Mouse (Mus musculus) kidney, embryonic 15.5 days (tissue): ENCODE results near the gene Vamp2. TPM values are rescaled to one million over a fixed set of nuclear protein-coding genes. Genes with fewer than 3 reads are reported as not detected.

ENCODE experiments used
- ATAC-seq: fragments of 200-750 bp; cut with Nextera tagmentation; replicated peaks from 2 replicates; pipeline ENCODE4 v1.8.0; 2017; ENCODE audit warnings: moderate TSS enrichment; ENCODE audit not compliant: low FRiP score
- H3K27ac ChIP-seq: fragments of 300-500 bp; sonication (generic); 2 replicates; pipeline ENCODE4 v1.5.1; 2015; ENCODE audit warnings: mild to moderate bottlenecking, inconsistent platforms
- H3K27me3 ChIP-seq: fragments of 300-500 bp; sonication (generic); 2 replicates; pipeline ENCODE4 v1.6.1; 2015; ENCODE audit warnings: inconsistent platforms
- H3K36me3 ChIP-seq: fragments of 300-500 bp; sonication (generic); 2 replicates; pipeline ENCODE4 v1.6.1; 2015; ENCODE audit warnings: inconsistent platforms
- H3K4me1 ChIP-seq: fragments of 300-500 bp; sonication (generic); 2 replicates; pipeline ENCODE4 v1.6.1; 2015; ENCODE audit warnings: inconsistent platforms
- H3K4me2 ChIP-seq: fragments of 300-500 bp; sonication (generic); 2 replicates; pipeline ENCODE4 v1.6.1; 2015; ENCODE audit warnings: moderate library complexity, mild to moderate bottlenecking, inconsistent platforms
- H3K4me3 ChIP-seq: fragments of 300-500 bp; sonication (generic); replicated peaks from 2 replicates; pipeline ENCODE4 v1.5.1; 2015; ENCODE audit warnings: mild to moderate bottlenecking, inconsistent platforms
- H3K9ac ChIP-seq: fragments of 300-500 bp; sonication (generic); 2 replicates; pipeline ENCODE4 v1.6.1; 2015; ENCODE audit warnings: mild to moderate bottlenecking, inconsistent platforms
- H3K9me3 ChIP-seq: fragments of 300-500 bp; sonication (generic); replicated peaks from 2 replicates; pipeline ENCODE4 v1.6.1; 2016; ENCODE audit warnings: inconsistent platforms
- WGBS: fragments of 180-500 bp; shearing (Covaris S2); methylation state at CpG from one replicate; pipeline ENCODE4 v1.1.7; 2015; ENCODE audit warnings: mixed read lengths; 5-methylcytosine and 5-hydroxymethylcytosine counted together
- polyA plus RNA-seq: library from polyadenylated mRNA; unstranded; fragments of >200 nt; fragmentation: Nextera tagmentation; extraction: Ambion mirVana; gene quantifications from 2 replicates; pipeline ENCODE4 v1.2.1, GENCODE M21; 2015

The Vamp2 gene
- polyA plus RNA-seq, 1 experiment from 2014 or later: 101 TPM

DNA sequence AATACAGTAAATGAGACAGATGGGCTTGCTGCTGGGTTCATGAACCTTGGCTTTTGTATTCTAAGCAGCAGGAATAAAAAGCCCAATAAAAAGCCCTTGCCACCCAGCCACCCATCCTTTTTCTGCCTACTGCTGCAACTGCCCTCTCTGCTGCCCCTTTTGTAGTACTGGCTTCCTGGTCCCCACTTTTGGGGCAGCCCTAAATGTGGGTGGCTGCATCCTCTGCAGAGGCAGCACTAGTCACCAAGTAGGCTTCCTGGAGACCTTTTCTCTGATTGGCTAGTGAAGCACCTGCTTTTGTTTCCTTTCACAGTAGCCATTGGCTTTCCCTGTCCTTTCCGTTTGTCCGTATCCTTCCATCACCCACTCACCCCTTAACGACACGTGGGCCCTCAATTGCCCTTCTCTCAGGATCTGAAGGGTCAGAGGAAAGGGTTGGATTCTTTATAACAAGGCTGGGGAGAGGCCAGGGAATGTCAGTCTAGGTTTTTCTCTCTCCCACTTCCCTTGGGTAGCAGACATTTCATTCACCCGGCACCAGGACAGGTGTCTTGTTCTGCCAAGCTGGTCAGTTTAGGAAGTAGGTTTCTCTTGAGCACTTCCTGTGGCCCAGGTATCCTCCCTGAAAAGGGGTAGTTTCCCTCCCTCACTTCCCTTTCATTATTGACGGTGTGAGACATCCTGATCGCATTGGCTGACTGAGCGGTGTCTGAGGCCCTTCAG lies 9.9 kb downstream of the Vamp2 start:
- Histone ChIP-seq H3K4me1 (peaks cover 66% of the 10 kb centered on the region), H3K9ac (peak overlapping the region; percentile 66; the same call in 1 of the 2 replicates)
- 14% methylated on average over 8 of the region's 8 CpGs for WGBS

GRCm38 (mm10) chr11:69098762-69099091 lies 10.4 kb downstream of the Vamp2 start:
- H3K36me3 ChIP-seq: peaks cover 32% of the 10 kb centered on the region
- peak overlapping the region; percentile 66 for H3K9ac ChIP-seq
- ATAC-seq: peak; percentile 15
- H3K4me2 ChIP-seq: peak overlapping the region; percentile 96
- peak overlapping the region; percentile 95 for H3K27ac ChIP-seq
- H3K4me3 ChIP-seq: peak overlapping the region; percentile 61
- under 1% methylated on average over 18 of the region's 19 CpGs for WGBS
- H3K4me1 ChIP-seq: peaks cover 66% of the 10 kb centered on the region
- no peaks in the 10 kb centered on the region for H3K9me3 ChIP-seq
- H3K27me3 ChIP-seq: no peaks in the 10 kb centered on the region

More for the DNA sequence above, 9.9 kb downstream of the Vamp2 start:
- Histone ChIP-seq H3K27ac (peak overlapping the region; percentile 95), H3K36me3 (peaks cover 26% of the 10 kb centered on the region), H3K9me3 (no peaks in the 10 kb centered on the region), H3K4me2 (peak overlapping the region; percentile 96), H3K4me3 (peak overlapping the region; percentile 61), H3K27me3 (no peaks in the 10 kb centered on the region)
- ATAC-seq: no peak

DNA sequence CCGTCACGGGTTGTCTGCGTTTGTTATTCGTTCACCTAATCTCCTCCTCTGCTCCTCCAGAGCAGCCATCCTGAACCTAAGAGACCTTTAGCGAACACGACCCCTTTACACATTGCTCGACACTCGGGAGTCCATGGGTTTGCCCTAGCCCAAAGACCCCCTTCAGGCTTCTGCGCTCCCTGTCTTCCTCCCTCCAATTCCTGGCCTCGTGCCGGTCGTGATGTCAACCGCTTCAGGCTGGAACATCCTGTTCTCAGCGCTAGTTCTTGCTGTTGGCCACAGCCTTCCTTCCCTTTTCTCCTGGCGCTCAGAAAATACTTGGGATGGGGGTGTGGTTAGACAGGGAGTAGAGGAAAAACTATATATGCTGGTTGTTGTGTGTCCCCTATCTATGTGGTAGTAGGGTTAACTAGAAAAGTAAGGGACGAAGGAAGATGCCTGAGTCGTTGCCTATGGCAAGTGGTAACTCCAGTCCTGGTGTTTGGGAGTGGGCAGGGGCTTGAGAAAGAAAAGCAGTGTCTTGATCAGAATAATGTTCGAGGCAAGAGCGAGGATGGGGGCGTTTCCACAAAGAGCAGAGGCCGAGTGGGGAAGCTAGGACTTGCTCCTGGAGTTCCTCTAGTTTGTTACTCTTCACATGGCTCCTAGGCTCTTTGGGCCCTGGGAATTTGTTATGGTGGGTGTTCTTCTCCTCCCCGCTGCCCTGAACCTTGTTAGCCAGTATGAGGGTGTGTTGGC lies 11.1 kb downstream of the Vamp2 start:
- under 1% methylated on average over 22 of the region's 22 CpGs for WGBS
- Histone ChIP-seq H3K4me3 (peak overlapping the region; percentile 61), H3K27ac (peak overlapping the region; percentile 95), H3K36me3 (peaks cover 38% of the 10 kb centered on the region), H3K4me2 (peak overlapping the region; percentile 96), H3K9me3 (no peaks in the 10 kb centered on the region), H3K4me1 (peaks cover 61% of the 10 kb centered on the region), H3K27me3 (no peaks in the 10 kb centered on the region), H3K9ac (peak overlapping the region; percentile 66)
- ATAC-seq: no peak

DNA sequence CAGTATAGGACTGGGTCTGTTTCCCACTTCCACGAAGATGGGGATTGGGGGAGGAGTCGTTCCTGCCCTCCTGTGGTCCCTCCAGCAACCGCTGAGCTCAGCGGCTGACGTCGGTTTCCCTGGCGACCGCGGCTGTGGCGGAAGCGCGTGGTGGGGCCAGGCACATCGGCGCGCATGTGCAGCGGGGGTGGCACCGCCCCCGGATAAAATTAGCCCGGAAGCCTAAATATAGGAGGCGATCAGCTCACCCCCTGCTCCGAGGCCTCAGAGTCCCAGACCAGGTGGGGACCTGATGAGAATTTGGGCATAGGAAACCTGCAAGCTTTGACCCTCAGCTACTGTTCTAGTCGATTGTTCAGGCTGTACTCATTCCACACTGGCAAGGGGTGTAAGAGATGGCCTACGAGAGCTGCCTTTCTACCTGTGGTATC lies 11.6 kb downstream of the Vamp2 start:
- Histone ChIP-seq H3K4me3 (peak overlapping the region; percentile 61), H3K27ac (peak overlapping the region; percentile 95), H3K4me1 (peaks cover 58% of the 10 kb centered on the region), H3K9ac (peak overlapping the region; percentile 66), H3K9me3 (no peaks in the 10 kb centered on the region), H3K4me2 (peak overlapping the region; percentile 96), H3K27me3 (no peaks in the 10 kb centered on the region), H3K36me3 (peaks cover 44% of the 10 kb centered on the region)
- peak; percentile 38 for ATAC-seq
- WGBS: 1% methylated on average over 23 of the region's 23 CpGs

GRCm38 (mm10) chr11:69100639-69101360 lies 12.5 kb downstream of the Vamp2 start:
- Histone ChIP-seq H3K9ac (peak overlapping the region; percentile 66; the same call in 1 of the 2 replicates), H3K27ac (peak overlapping the region; percentile 95; the same call in 1 of the 2 replicates)
- 91% methylated on average over 20 of the region's 20 CpGs for WGBS

GRCm38 (mm10) chr11:69101604-69102402 lies 13.5 kb downstream of the Vamp2 start:
- WGBS: 89% methylated on average over 21 of the region's 21 CpGs
- peaks cover 42% of the 10 kb centered on the region for H3K4me1 ChIP-seq
- no peak overlapping the region for H3K4me2 ChIP-seq
- peaks cover 62% of the 10 kb centered on the region for H3K36me3 ChIP-seq
- H3K27ac ChIP-seq: no peak overlapping the region
- H3K4me3 ChIP-seq: no peak overlapping the region
- no peak overlapping the region for H3K9ac ChIP-seq
- no peak for ATAC-seq
- no peaks in the 10 kb centered on the region for H3K9me3 ChIP-seq
- no peaks in the 10 kb centered on the region for H3K27me3 ChIP-seq

More at GRCm38 (mm10) chr11:69100639-69101360, 12.5 kb downstream of the Vamp2 start:
- H3K4me1 ChIP-seq: peaks cover 52% of the 10 kb centered on the region
- ATAC-seq: no peak
- H3K4me3 ChIP-seq: peak overlapping the region; percentile 61
- H3K4me2 ChIP-seq: peak overlapping the region; percentile 96
- no peaks in the 10 kb centered on the region for H3K9me3 ChIP-seq
- peaks cover 52% of the 10 kb centered on the region for H3K36me3 ChIP-seq
- H3K27me3 ChIP-seq: no peaks in the 10 kb centered on the region

DNA sequence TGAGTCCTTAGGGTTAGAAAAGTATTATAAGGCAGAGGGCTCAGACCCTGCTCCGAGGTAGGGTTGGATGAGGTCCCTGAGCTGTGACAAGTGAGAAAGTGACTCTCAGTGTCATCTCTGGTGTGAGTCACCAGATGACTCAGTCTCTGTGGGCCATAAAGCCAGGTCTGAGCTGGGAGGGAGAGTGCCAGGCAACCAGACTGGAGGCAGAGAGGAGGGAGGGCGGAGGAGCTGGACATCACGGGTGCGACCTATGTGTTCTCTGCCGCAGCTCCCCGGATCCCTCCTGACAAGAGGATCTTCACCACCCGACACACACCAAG lies 14.1 kb downstream of the Vamp2 start:
- no peak overlapping the region for H3K4me2 ChIP-seq
- H3K27me3 ChIP-seq: no peaks in the 10 kb centered on the region
- WGBS: 95% methylated on average over 7 of the region's 7 CpGs
- H3K9ac ChIP-seq: no peak overlapping the region
- no peak for ATAC-seq
- H3K4me1 ChIP-seq: peaks cover 36% of the 10 kb centered on the region
- no peak overlapping the region for H3K4me3 ChIP-seq
- H3K9me3 ChIP-seq: no peaks in the 10 kb centered on the region
- peaks cover 68% of the 10 kb centered on the region for H3K36me3 ChIP-seq
- no peak overlapping the region for H3K27ac ChIP-seq

GRCm38 (mm10) chr11:69103121-69103520 lies 14.8 kb downstream of the Vamp2 start:
- Histone ChIP-seq H3K4me1 (peaks cover 28% of the 10 kb centered on the region), H3K27me3 (no peaks in the 10 kb centered on the region), H3K27ac (no peak overlapping the region), H3K9ac (no peak overlapping the region), H3K4me2 (no peak overlapping the region), H3K4me3 (no peak overlapping the region), H3K36me3 (peaks cover 76% of the 10 kb centered on the region), H3K9me3 (no peaks in the 10 kb centered on the region)
- WGBS: 95% methylated on average over 14 of the region's 14 CpGs
- no peak for ATAC-seq

DNA sequence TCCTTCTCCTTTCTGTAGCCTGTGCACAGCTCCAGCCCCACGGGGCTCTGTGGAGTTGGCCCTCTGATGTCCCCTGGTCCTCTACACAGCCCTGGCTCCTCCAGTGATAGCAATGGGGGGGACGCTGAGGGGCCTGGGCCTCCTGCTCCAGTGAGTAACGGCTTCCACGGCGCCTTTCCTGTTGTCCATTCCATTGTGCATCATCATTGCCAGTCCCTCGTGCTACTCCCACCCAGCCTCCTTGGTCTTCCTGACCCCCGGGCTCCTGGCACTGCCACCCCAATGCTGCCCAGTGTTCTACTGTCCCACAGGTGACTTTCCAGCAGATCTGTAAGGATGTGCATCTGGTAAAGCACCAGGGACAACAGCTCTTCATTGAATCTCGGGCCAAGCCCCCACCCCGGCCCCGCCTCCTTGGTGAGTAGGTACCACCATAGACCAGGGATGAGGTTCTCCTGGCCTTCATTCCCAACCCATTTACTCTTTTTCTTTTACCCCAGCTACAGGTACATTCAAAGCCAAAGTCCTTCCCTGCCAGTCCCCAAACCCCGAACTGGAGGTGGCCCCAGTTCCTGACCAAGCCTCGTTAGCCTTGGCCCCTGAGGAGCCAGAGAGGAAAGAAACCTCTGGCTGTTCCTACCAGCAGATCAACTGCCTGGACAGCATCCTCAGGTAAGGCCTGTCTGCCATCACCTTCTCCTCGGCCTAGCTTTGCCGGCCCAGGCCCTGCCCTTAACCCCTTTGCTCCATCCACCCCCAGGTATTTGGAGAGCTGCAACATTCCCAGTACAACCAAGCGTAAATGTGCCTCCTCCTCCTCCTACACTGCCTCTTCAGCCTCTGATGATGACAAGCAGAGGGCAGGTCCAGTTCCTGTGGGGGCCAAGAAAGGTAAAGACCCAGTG lies 15.5 kb downstream of the Vamp2 start:
- no peak overlapping the region for H3K4me2 ChIP-seq
- no peaks in the 10 kb centered on the region for H3K9me3 ChIP-seq
- peaks cover 22% of the 10 kb centered on the region for H3K4me1 ChIP-seq
- no peaks in the 10 kb centered on the region for H3K27me3 ChIP-seq
- ATAC-seq: no peak
- no peak overlapping the region for H3K9ac ChIP-seq
- H3K4me3 ChIP-seq: no peak overlapping the region
- WGBS: 87% methylated on average over 15 of the region's 15 CpGs
- no peak overlapping the region for H3K27ac ChIP-seq
- peaks cover 82% of the 10 kb centered on the region for H3K36me3 ChIP-seq

DNA sequence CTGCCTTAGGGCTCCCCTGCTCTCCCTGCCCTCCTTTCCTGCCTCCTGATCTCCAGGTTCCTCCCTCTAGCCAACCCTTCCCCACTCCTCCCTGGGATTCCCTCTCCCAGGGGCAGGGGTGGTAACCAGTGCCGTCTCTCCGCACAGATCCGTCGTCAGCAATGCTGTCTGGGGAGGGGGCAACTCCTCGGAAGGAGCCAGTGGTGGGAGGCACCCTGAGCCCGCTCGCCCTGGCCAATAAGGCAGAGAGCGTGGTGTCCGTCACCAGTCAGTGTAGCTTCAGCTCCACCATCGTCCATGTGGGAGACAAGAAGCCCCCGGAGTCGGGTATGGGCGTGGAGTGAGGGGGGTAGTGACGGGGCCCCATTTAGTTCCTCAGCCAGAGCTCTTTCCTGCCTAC lies 16.2 kb downstream of the Vamp2 start:
- no peaks in the 10 kb centered on the region for H3K27me3 ChIP-seq
- peaks cover 89% of the 10 kb centered on the region for H3K36me3 ChIP-seq
- no peak overlapping the region for H3K27ac ChIP-seq
- no peak overlapping the region for H3K4me2 ChIP-seq
- 87% methylated on average over 14 of the region's 14 CpGs for WGBS
- no peak for ATAC-seq
- no peaks in the 10 kb centered on the region for H3K9me3 ChIP-seq
- no peak overlapping the region for H3K4me3 ChIP-seq
- H3K4me1 ChIP-seq: peaks cover 16% of the 10 kb centered on the region
- H3K9ac ChIP-seq: no peak overlapping the region

- Histone ChIP-seq H3K9ac (no peak overlapping the region), H3K4me3 (no peak overlapping the region), H3K4me1 (peaks cover 15% of the 10 kb centered on the region), H3K9me3 (no peaks in the 10 kb centered on the region), H3K27ac (no peak overlapping the region), H3K36me3 (peaks cover 91% of the 10 kb centered on the region), H3K4me2 (no peak overlapping the region), H3K27me3 (no peaks in the 10 kb centered on the region)
- ATAC-seq: no peak
- WGBS: 83% methylated on average over 6 of the region's 6 CpGs
These were observed 16.9 kb downstream of the Vamp2 start for GRCm38 (mm10) chr11:69105227-69105626.
